Mouse (Mus musculus): Measurements from ENCODE around the gene Grasp. TPM values are rescaled to one million over a fixed set of nuclear protein-coding genes. Genes with fewer than 3 reads are reported as not detected.
A peak's percentile ranks its signal among the peaks of the same experiment; 100 is the strongest.

The Grasp gene
- polyA plus RNA-seq, 1 experiment from 2014 or later: 6.9 TPM

DNA sequence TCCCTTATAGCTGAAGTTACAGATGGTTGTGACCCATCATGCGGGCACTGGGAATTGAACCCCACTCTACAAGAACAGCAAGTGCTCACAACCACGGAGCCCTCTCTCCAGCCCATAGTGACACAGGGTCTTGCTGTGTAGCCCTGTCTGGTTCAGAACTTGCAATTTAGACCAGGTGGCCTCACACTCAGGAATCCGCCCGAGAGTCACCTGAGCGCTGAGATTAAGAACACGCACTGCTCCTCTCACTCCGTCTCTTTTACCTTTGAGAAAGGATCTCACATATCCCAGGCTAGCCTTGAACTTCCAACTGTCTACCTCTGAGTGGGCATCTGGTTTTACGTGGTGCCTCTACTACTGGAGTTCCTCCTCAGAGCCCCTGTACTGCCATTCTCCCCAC lies 39.7 kb upstream of the Grasp start:
- Histone ChIP-seq H3K27me3 (no peaks in the 10 kb centered on the region), H3K4me1 (peaks cover 52% of the 10 kb centered on the region), H3K9me3 (no peaks in the 10 kb centered on the region), H3K4me2 (no peak overlapping the region), H3K4me3 (no peak overlapping the region), H3K36me3 (peaks cover 5% of the 10 kb centered on the region; the same call in 1 of the 2 replicates), H3K27ac (peak overlapping the region; percentile 31; the same call in 1 of the 2 replicates), H3K9ac (no peak overlapping the region)
- no peak for ATAC-seq (ENCODE audit: borderline replicate concordance, extremely low read depth, low FRiP score, low TSS enrichment)
- WGBS: 84% methylated on average over 8 of the region's 8 CpGs

DNA sequence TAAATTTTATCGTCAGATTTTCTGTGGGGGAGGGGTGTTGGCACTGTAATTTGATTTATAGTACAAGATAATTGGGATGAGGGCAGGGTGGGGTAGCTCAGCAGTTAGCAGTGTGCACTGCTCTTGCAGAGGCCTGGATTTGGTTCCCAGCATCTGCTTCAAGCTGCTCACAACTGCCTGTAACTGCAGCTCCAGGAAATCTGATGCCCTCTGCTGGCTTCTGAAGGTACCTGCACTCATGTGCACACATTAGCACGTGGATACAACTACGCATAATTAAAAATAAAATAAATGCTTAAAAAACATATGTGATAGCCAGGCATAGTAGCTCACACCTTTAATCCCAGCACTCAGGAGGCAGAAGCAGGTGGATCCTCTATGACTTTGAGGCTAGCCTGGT lies 38.4 kb upstream of the Grasp start:
- 97% methylated on average over 3 of the region's 3 CpGs for WGBS
- ATAC-seq (ENCODE audit: borderline replicate concordance, extremely low read depth, low FRiP score, low TSS enrichment): no peak

DNA sequence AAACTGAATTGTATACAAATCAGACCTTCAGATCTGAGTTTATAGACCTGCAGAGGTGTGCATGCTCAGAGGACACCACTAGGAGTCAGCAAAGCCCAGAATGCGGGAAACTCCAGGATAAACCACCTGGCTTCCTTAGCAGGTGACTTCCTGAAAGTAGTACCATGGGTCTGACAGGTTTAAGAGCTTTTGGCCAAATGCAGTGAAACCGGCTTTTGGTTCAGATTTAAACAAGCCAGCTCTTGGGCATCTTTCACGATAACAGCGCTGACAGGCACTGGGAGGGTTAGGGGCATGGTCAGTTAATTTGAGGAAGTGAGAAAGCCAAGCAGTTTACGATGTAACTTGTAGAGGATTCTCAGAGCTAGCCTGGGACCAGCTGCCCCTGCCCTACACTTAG lies 36.1 kb upstream of the Grasp start:
- H3K4me2 ChIP-seq: no peak overlapping the region
- no peak overlapping the region for H3K27ac ChIP-seq
- no peaks in the 10 kb centered on the region for H3K9me3 ChIP-seq
- ATAC-seq (ENCODE audit: borderline replicate concordance, extremely low read depth, low FRiP score, low TSS enrichment): no peak
- H3K4me3 ChIP-seq: no peak overlapping the region
- H3K9ac ChIP-seq: no peak overlapping the region
- peaks cover 46% of the 10 kb centered on the region for H3K4me1 ChIP-seq
- no peaks in the 10 kb centered on the region for H3K27me3 ChIP-seq
- 68% methylated on average over 5 of the region's 5 CpGs for WGBS
- peaks cover 5% of the 10 kb centered on the region; the same call in 1 of the 2 replicates for H3K36me3 ChIP-seq

More for the DNA sequence above, 38.4 kb upstream of the Grasp start:
- Histone ChIP-seq H3K4me2 (no peak overlapping the region), H3K4me3 (no peak overlapping the region), H3K27me3 (no peaks in the 10 kb centered on the region), H3K9ac (no peak overlapping the region), H3K9me3 (no peaks in the 10 kb centered on the region), H3K36me3 (peaks cover 5% of the 10 kb centered on the region; the same call in 1 of the 2 replicates), H3K27ac (no peak overlapping the region), H3K4me1 (peaks cover 46% of the 10 kb centered on the region)

DNA sequence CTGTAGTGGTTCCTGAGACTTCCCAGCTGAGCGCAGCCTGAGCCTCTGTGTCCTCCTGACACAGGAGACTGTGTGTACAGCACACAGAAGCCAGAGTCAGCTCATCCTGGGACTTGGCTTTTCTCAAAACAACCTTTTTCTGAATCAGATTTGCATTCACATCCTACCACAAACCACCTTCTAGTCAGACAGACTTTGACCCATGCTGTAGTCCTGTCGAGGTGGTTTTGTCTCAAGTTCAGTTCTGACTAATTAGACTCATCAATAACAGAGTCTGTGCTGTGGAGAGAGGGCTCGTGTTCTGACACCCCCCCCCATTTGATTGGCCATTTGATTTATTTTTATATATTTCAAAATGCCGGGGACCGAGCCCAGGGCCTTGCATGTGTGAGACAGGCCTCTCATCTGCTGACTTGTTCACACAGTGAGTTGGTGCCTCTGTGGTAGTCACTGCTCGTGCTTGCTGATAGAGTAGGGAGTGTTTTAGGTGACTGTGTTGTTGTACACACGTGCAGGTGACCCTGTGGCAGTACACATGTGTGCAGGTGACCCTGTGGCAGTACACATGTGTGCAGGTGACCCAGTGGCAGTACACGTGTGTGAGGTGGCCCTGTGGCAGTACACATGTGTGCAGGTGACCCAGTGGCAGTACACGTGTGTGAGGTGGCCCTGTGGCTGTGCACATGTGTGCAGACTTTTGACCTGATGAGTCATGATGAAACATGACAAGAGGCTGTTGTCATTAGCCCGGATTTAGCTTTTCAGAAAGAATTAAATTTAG lies 33.8 kb upstream of the Grasp start:
- peaks cover 52% of the 10 kb centered on the region for H3K4me1 ChIP-seq
- no peak overlapping the region for H3K27ac ChIP-seq
- no peaks in the 10 kb centered on the region for H3K27me3 ChIP-seq
- no peak overlapping the region for H3K4me3 ChIP-seq
- no peak overlapping the region for H3K9ac ChIP-seq
- H3K4me2 ChIP-seq: no peak overlapping the region
- WGBS: 74% methylated on average over 10 of the region's 10 CpGs
- peaks cover 18% of the 10 kb centered on the region for H3K36me3 ChIP-seq
- H3K9me3 ChIP-seq: no peaks in the 10 kb centered on the region
- ATAC-seq (ENCODE audit: borderline replicate concordance, extremely low read depth, low FRiP score, low TSS enrichment): no peak

DNA sequence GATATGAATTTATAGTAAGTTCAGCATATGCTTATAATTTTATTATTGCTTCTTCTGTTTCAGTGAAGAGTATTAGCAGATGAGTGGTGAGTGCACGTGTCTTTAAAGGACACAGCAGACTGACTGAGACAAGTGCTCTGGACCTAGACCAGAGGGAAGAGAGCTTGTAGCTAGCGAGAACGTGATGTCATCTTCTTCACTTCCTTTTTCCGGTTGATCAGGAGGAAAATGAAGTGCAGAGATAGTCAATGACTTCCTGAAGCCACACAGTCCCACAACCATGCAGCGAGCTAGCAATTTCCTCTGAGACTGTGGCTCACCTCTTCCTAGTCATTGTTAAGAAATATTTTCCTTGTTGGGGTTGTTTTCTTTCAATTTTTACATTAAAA lies 33.2 kb upstream of the Grasp start:
- Histone ChIP-seq H3K4me1 (peaks cover 56% of the 10 kb centered on the region), H3K36me3 (peaks cover 17% of the 10 kb centered on the region), H3K9me3 (no peaks in the 10 kb centered on the region), H3K27me3 (no peaks in the 10 kb centered on the region), H3K9ac (no peak overlapping the region), H3K27ac (peak overlapping the region; percentile 56), H3K4me2 (no peak overlapping the region), H3K4me3 (no peak overlapping the region)
- WGBS: 52% methylated on average over 5 of the region's 5 CpGs
- ATAC-seq (ENCODE audit: borderline replicate concordance, extremely low read depth, low FRiP score, low TSS enrichment): no peak

DNA sequence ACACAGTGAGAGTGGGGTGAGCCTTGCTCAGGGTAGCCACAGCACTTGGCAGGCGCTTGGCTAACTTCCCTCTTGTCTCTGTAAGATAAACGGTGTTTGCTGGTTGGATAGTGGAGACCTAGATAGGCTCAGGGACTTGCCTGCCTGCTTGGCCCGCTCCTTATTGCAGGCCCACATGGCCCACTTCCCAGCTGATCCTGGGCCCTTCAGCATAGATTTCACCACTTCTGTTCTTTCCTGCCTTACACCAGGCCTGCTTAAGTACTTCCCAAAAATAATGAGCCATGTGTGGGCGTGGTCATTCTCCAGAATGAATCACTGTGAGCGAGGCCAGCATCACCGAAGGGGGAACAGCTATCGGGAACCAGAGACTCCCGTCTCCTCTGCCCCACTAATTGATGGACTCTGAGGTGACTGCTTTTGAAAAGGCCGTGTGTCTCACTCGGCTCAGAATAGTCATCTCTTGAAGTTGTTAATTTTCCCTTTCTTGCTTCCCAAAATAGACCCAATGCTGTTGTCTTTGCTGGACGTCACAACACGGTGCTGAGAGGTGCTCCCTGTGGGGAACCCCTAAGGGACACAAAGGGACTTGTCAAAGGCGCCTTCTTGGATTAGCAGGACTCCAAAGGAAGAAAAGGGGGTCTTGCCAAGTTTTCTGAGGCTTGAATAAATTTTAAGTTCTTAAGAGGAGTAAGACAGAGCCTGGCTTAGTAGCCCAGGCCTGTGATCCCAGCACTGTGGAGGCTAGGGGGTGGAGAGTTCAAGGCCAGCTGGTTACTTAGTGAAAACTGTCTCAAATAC lies 32.3 kb upstream of the Grasp start:
- Histone ChIP-seq H3K36me3 (peaks cover 26% of the 10 kb centered on the region), H3K27ac (peak overlapping the region; percentile 56), H3K9me3 (no peaks in the 10 kb centered on the region), H3K4me3 (no peak overlapping the region), H3K9ac (no peak overlapping the region), H3K27me3 (no peaks in the 10 kb centered on the region), H3K4me2 (no peak overlapping the region), H3K4me1 (peaks cover 56% of the 10 kb centered on the region)
- no peak for ATAC-seq (ENCODE audit: borderline replicate concordance, extremely low read depth, low FRiP score, low TSS enrichment)
- WGBS: 35% methylated on average over 13 of the region's 13 CpGs

DNA sequence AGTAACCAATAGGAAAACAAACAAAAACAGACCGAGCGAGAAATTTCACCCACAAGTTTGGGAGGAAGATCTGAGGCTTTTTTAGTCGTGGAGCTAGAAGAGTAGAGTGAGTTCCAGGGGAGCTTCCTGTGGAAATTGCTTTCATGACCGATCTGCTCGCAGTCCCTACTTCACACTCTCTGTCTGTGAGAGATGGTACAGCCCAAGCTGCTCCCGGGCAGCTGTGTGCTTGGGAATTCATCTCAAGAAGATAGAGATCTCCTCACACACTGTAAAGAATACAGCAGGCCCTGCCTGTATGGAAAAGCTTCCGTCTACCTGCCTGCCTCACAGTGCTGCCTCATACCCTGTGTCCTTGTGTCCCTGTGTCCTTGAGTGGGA lies 31.7 kb upstream of the Grasp start:
- Histone ChIP-seq H3K36me3 (peaks cover 30% of the 10 kb centered on the region), H3K4me2 (no peak overlapping the region), H3K27me3 (no peaks in the 10 kb centered on the region), H3K4me3 (no peak overlapping the region), H3K4me1 (peaks cover 56% of the 10 kb centered on the region), H3K9ac (no peak overlapping the region), H3K9me3 (no peaks in the 10 kb centered on the region), H3K27ac (no peak overlapping the region)
- ATAC-seq (ENCODE audit: borderline replicate concordance, extremely low read depth, low FRiP score, low TSS enrichment): no peak
- 38% methylated on average over 7 of the region's 7 CpGs for WGBS

DNA sequence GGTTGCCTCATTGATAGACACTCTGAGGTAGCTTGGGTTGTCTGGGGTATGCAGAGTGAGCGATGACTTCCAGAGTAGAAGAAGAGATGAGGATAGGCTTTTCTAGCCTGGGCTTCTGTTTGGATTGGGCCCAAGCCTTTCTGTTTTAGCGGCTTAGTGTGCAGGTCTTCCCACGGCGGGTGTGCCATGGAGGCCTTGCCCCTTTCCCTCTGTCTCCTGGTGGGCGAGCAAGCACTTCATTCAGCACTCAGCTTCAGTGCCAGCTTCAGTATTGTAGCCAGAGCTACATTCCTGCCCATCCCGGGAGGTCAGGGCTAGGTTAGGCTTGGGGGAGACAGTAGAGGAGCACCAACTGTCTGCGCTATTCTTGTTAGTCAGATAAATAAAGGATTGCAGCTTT lies 31.3 kb upstream of the Grasp start:
- no peak for ATAC-seq (ENCODE audit: borderline replicate concordance, extremely low read depth, low FRiP score, low TSS enrichment)
- H3K9me3 ChIP-seq: no peaks in the 10 kb centered on the region
- H3K4me3 ChIP-seq: no peak overlapping the region
- peaks cover 56% of the 10 kb centered on the region for H3K4me1 ChIP-seq
- peaks cover 34% of the 10 kb centered on the region for H3K36me3 ChIP-seq
- WGBS: 70% methylated on average over 7 of the region's 7 CpGs
- no peaks in the 10 kb centered on the region for H3K27me3 ChIP-seq
- H3K27ac ChIP-seq: no peak overlapping the region
- H3K9ac ChIP-seq: no peak overlapping the region
- H3K4me2 ChIP-seq: no peak overlapping the region

DNA sequence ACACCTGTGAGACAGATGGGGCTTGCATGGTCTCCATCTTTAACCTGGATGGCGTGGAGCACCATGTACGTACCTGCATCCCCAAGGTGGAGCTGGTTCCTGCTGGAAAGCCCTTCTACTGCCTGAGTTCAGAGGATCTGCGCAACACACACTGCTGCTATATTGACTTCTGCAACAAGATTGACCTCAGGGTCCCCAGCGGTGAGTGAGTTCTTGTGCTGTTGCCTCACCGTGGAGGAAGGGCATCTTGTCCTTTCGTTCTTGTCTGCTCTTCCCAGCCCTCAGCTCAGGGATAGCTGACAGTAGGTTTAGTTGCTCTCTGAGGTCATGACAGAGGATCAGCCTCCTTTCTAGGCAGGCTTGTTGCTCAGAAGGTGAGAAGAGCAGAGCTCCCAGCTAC lies 30.0 kb upstream of the Grasp start:
- Histone ChIP-seq H3K4me2 (no peak overlapping the region), H3K27ac (no peak overlapping the region), H3K27me3 (no peaks in the 10 kb centered on the region), H3K4me3 (no peak overlapping the region), H3K9ac (no peak overlapping the region), H3K4me1 (peaks cover 51% of the 10 kb centered on the region), H3K9me3 (no peaks in the 10 kb centered on the region), H3K36me3 (peaks cover 42% of the 10 kb centered on the region)
- ATAC-seq (ENCODE audit: borderline replicate concordance, extremely low read depth, low FRiP score, low TSS enrichment): no peak
- 86% methylated on average over 6 of the region's 6 CpGs for WGBS

DNA sequence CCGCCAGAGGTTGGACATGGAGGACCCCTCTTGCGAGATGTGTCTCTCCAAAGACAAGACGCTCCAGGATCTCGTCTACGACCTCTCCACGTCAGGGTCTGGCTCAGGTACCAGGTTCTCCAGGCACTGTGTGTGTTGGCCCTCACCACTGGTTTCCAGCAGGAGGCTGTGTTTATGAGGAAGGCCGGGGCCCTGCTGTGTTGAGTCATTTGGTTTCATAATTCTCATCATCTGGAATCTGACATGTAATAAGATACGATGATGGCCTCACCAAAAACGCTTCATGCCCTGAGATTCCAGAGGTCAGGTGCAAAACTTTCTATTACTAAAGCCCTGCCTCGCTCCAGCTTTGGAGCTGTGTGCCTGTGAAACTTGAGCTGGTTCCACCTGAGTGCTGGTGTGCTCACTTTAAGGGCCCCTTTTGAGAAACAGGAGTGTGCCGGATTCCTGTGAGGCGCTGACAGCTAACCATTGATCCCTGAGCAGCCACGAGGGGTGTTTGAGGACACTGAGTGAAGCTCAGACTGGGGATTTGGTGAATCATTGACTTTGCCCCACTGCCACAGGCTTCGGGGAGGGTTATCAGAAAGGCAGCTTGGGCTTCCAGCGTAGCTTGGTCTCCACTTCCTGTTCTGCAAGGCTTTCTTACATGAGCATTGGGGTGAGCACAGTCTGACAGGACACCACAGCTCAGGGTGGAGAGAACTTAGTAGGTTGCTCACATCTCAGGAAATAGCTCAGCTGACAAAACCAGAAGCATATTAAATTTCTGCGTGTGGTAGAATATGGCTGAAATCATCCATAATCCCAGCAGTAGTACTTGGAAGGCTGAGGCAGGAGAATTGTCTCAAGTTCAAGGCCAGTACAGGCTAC lies 28.8 kb upstream of the Grasp start:
- no peaks in the 10 kb centered on the region for H3K9me3 ChIP-seq
- no peaks in the 10 kb centered on the region for H3K27me3 ChIP-seq
- peaks cover 52% of the 10 kb centered on the region for H3K36me3 ChIP-seq
- WGBS: 70% methylated on average over 16 of the region's 16 CpGs
- ATAC-seq (ENCODE audit: borderline replicate concordance, extremely low read depth, low FRiP score, low TSS enrichment): no peak
- no peak overlapping the region for H3K9ac ChIP-seq
- no peak overlapping the region for H3K4me3 ChIP-seq
- H3K4me2 ChIP-seq: no peak overlapping the region
- peak overlapping the region; percentile 45 for H3K27ac ChIP-seq
- H3K4me1 ChIP-seq: peaks cover 49% of the 10 kb centered on the region

DNA sequence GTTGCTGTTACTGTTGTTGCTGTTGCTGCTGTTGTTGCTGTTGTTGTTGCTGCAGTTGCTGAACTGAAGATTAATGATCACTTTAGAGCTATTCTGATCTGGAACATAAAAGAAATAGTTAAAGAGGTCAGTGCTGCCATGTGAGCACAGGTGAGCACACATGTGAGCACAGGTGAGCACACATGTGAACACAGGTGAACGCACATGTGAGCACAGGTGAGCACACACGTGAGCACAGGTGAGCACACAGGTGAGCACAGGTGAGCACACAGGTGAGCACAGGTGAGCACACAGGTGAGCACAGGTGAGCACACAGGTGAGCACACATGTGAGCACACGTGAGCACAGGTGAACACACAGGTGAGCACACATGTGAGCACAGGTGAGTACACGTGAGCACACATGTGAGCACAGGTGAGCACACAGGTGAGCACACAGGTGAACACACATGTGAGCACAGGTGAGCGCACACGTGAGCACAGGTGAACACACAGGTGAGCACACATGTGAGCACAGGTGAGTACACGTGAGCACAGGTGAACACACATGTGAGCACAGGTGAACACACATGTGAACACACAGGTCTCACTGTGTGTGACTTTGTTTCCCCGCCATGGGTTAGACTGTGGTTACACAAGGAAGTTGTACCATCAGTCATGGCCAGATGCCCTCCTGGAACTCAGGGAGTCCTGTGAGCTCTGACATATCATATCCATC lies 27.8 kb upstream of the Grasp start:
- Histone ChIP-seq H3K4me3 (no peak overlapping the region), H3K9ac (no peak overlapping the region), H3K27me3 (no peaks in the 10 kb centered on the region), H3K27ac (no peak overlapping the region), H3K4me2 (no peak overlapping the region), H3K4me1 (peaks cover 41% of the 10 kb centered on the region), H3K9me3 (no peaks in the 10 kb centered on the region), H3K36me3 (peaks cover 62% of the 10 kb centered on the region)
- 84% methylated on average over 8 of the region's 8 CpGs for WGBS
- ATAC-seq (ENCODE audit: borderline replicate concordance, extremely low read depth, low FRiP score, low TSS enrichment): no peak

Data from lung, embryonic 15.5 days (tissue).